ENCODE assay signal across 13 mouse cellular contexts in the genomic region with DNA sequence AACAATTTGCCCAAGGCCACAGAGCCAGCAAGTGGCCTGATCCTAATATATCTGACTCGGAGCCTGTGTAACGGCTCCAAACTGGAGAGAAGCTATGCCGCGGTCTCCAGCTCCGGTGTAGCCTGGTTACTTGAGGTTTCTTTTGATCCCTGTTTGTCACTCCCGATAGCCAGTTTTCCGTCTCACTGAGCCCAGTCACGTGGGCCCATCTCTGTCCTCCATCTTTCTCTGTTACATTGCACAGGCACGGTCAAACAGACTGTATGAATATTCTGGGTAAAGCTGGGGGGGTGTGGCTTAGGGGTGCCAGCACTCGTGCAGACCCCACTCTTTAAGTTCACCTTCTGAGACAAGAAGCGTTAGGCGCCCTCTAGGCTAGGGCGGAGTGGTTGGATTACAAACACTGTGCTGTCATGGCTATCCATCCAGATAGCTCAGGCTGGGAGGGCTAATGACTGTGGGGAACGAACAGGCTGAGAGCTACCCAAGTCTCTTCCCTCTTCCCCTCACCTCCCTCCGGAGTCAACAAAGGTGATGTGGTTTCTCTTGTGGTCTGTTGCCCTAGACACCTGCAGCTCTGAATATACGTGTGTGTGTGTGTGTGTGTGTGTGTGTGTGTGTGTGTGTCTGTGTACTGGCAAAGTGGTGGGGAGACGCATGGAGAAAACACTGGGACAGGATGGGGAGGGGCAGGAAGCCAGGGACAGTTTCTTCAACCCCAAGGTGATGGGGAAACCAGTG. TPM values are rescaled to one million over a fixed set of nuclear protein-coding genes. Genes with fewer than 3 reads are reported as not detected.
A peak's percentile ranks its signal among the peaks of the same experiment; 100 is the strongest.
DNase-seq lines count a peak whose midpoint lies in the region; ATAC-seq lines count a peak whose summit lies in the region.
"Had no signal": no experiment of that assay in that cellular context is flagged by ENCODE, and none has a peak within 500 bp of the region (broad histone marks: within the 10 kb centered on the region; RNA-seq: fewer than 3 reads in every experiment).

No protein-coding gene starts in this region.

- H3K9me3 ChIP-seq in heart, embryonic 10.5 days: no peaks in the 10 kb centered on the region
- no peaks in the 10 kb centered on the region for H3K9me3 ChIP-seq in lung, embryonic 15.5 days
- no peaks in the 10 kb centered on the region for H3K9me3 ChIP-seq in midbrain, embryonic 15.5 days
- H3K9me3 ChIP-seq: hindbrain, embryonic 13.5 days; liver, embryonic 13.5 days; neural tube, embryonic 12.5 days had no signal

- 41% methylated on average over 17 of the region's 17 CpGs for WGBS in heart, embryonic 10.5 days
- 50% methylated on average over 17 of the region's 17 CpGs for WGBS in lung, embryonic 15.5 days
- WGBS in midbrain, embryonic 15.5 days: 47% methylated on average over 17 of the region's 17 CpGs

- peaks cover 17% of the 10 kb centered on the region for H3K27me3 ChIP-seq in heart, embryonic 10.5 days (ENCODE audit: insufficient read depth, poor library complexity, severe bottlenecking)
- H3K27me3 ChIP-seq in lung, embryonic 15.5 days: no peaks in the 10 kb centered on the region
- H3K27me3 ChIP-seq in midbrain, embryonic 15.5 days (replicated peaks): no peaks in the 10 kb centered on the region
- H3K27me3 ChIP-seq: neural tube, embryonic 12.5 days had no signal

- no peak for DNase-seq in heart, embryonic 10.5 days (ENCODE audit: low spot score)
- DNase-seq in heart, postnatal 4 days: no peak
- no peak for DNase-seq in lung, postnatal 14 days
- DNase-seq in thymus, postnatal 25 days: peak; percentile 82
- DNase-seq in ovary, postnatal 36 days (ENCODE audit: low spot score): no peak
- DNase-seq: cerebellum, postnatal 25 days; liver, embryonic 13.5 days had no signal

- no peak for ATAC-seq in lung, embryonic 15.5 days (ENCODE audit: borderline replicate concordance, extremely low read depth, low FRiP score, low TSS enrichment)
- no peak for ATAC-seq in midbrain, embryonic 15.5 days (replicated peaks)

- H3K4me1 ChIP-seq in heart, embryonic 10.5 days: peaks cover 69% of the 10 kb centered on the region
- peaks cover 67% of the 10 kb centered on the region for H3K4me1 ChIP-seq in lung, embryonic 15.5 days
- H3K4me1 ChIP-seq in brown adipose tissue, adult 24 weeks (ENCODE audit: control insufficient read depth, insufficient read depth, insufficient read length, low read length): peaks cover 35% of the 10 kb centered on the region
- peaks cover 27% of the 10 kb centered on the region for H3K4me1 ChIP-seq in midbrain, embryonic 15.5 days

- no peaks in the 10 kb centered on the region for H3K36me3 ChIP-seq in heart, embryonic 10.5 days
- no peaks in the 10 kb centered on the region for H3K36me3 ChIP-seq in lung, embryonic 15.5 days
- no peaks in the 10 kb centered on the region for H3K36me3 ChIP-seq in midbrain, embryonic 15.5 days (replicated peaks)
- H3K36me3 ChIP-seq: hindbrain, embryonic 13.5 days; liver, embryonic 13.5 days; neural tube, embryonic 12.5 days had no signal

- H3K4me2 ChIP-seq in lung, embryonic 15.5 days: no peak overlapping the region
- no peak overlapping the region for H3K4me2 ChIP-seq in midbrain, embryonic 15.5 days
- H3K4me2 ChIP-seq: hindbrain, embryonic 13.5 days; liver, embryonic 13.5 days; neural tube, embryonic 12.5 days had no signal

- no peak overlapping the region for H3K4me3 ChIP-seq in heart, embryonic 10.5 days
- no peak overlapping the region for H3K4me3 ChIP-seq in lung, embryonic 15.5 days
- no peak overlapping the region for H3K4me3 ChIP-seq in brown adipose tissue, adult 24 weeks (ENCODE audit: insufficient read depth, low read depth, low read length)
- no peak overlapping the region for H3K4me3 ChIP-seq in midbrain, embryonic 15.5 days
- H3K4me3 ChIP-seq: erythroblast, embryonic 14.5 days; hindbrain, embryonic 13.5 days; liver, embryonic 13.5 days; neural tube, embryonic 12.5 days had no signal

- no peak overlapping the region for H3K9ac ChIP-seq in lung, embryonic 15.5 days
- H3K9ac ChIP-seq in midbrain, embryonic 15.5 days: no peak overlapping the region
- H3K9ac ChIP-seq: hindbrain, embryonic 13.5 days; liver, embryonic 13.5 days; neural tube, embryonic 12.5 days had no signal

- 0 out of 2 replicates have a peak overlapping the region, but pooled peaks have one; percentile 31 for H3K27ac ChIP-seq in heart, embryonic 10.5 days
- H3K27ac ChIP-seq in lung, embryonic 15.5 days: peak overlapping the region; percentile 85; the same call in 1 of the 2 replicates
- 0 out of 2 replicates have a peak overlapping the region, but pooled peaks have one; percentile 72 for H3K27ac ChIP-seq in brown adipose tissue, adult 24 weeks (replicated peaks; ENCODE audit: low read depth, low read length)
- H3K27ac ChIP-seq in midbrain, embryonic 15.5 days: no peak overlapping the region
- H3K27ac ChIP-seq: hindbrain, embryonic 13.5 days; liver, embryonic 13.5 days; neural tube, embryonic 12.5 days had no signal

RNA-seq across cellular contexts. Expression of gene Hdac7, which starts 8.0 kb away (rescaled TPM):
- 23.4 and 26.7 TPM in 2 replicates for polyA plus RNA-seq in heart, embryonic 10.5 days (2016; fragmentation: Nextera tagmentation; extraction: Ambion mirVana)
- 10 to 100 TPM; 51.6 to 52.0 TPM for total RNA-seq in heart, postnatal 4 days (2021)
- polyA plus RNA-seq in lung, embryonic 15.5 days (2015; fragmentation: Nextera tagmentation; extraction: Ambion mirVana): 40.6 and 44.7 TPM in 2 replicates
- 10.0 and 10.2 TPM in 2 replicates for polyA plus RNA-seq in brown adipose tissue, adult 24 weeks (2012; ENCODE audit: insufficient read depth, insufficient read length, missing spikeins)
- polyA plus RNA-seq in midbrain, embryonic 15.5 days (2015; fragmentation: Nextera tagmentation; extraction: Ambion mirVana): 31.8 and 34.5 TPM in 2 replicates

RNA-seq across cellular contexts. Expression of gene Slc48a1, which starts 58.0 kb away (rescaled TPM):
- polyA plus RNA-seq in heart, embryonic 10.5 days (2016; fragmentation: Nextera tagmentation; extraction: Ambion mirVana): 32.1 and 41.1 TPM in 2 replicates
- total RNA-seq in heart, postnatal 4 days (2021): 10 to 100 TPM; 58.7 to 59.2 TPM
- 38.7 and 42.2 TPM in 2 replicates for polyA plus RNA-seq in lung, embryonic 15.5 days (2015; fragmentation: Nextera tagmentation; extraction: Ambion mirVana)
- 70.5 and 79.9 TPM in 2 replicates for polyA plus RNA-seq in brown adipose tissue, adult 24 weeks (2012; ENCODE audit: insufficient read depth, insufficient read length, missing spikeins)
- polyA plus RNA-seq in midbrain, embryonic 15.5 days (2015; fragmentation: Nextera tagmentation; extraction: Ambion mirVana): 85.7 and 90.1 TPM in 2 replicates
